Mouse (Mus musculus): ENCODE measurements at regions not wholly inside any gene's neighbourhood (a gene's known extent, or its start where the extent isn't known, plus 50 kb on each side); places are given as distances from the start of the nearest gene placed in this dataset.

GRCm38 (mm10) chr7:125024944-125025343 is 419.5 kb upstream of the Kdm8 start:
- Histone ChIP-seq H3K27ac (ENCODE audit: control insufficient read depth, low read depth, low read length) (no peak overlapping the region), H3K27me3 (ENCODE audit: control insufficient read depth in 1 of 2, insufficient read depth in 2 of 2, low read length in 2 of 2) (no peaks in the 10 kb centered on the region; a peak in 1 of 4 replicates), H3K9me3 (replicated peaks; ENCODE audit: insufficient read depth, low read length) (no peaks in the 10 kb centered on the region), H3K9ac (ENCODE audit: control insufficient read depth, low read depth, low read length, poor library complexity, severe bottlenecking) (no peak overlapping the region), H3K79me2 (ENCODE audit: control insufficient read depth, insufficient read depth, low read length, poor library complexity) (no peaks in the 10 kb centered on the region), H3K36me3 (ENCODE audit: control insufficient read depth in 1 of 2, insufficient read depth in 2 of 2, low read length in 2 of 2) (no peaks in the 10 kb centered on the region), H3K4me1 (ENCODE audit: control insufficient read depth in 1 of 2, insufficient read depth in 2 of 2, low read length in 2 of 2) (no peaks in the 10 kb centered on the region), H3K4me3 (ENCODE audit: control insufficient read depth in 1 of 2, insufficient read depth in 1 of 2, low read depth in 2 of 2, low read length in 2 of 2) (no peak overlapping the region)
- no peak for TF ChIP-seq RCOR1 (IDR thresholded peaks at IDR 0.05; ENCODE audit: low read depth, low read length)
- TF ChIP-seq ZNF384 (IDR thresholded peaks at IDR 0.05; ENCODE audit: low read depth, low read length): no peak
- no peak for TF ChIP-seq CHD1 (IDR thresholded peaks at IDR 0.05; ENCODE audit: low read depth, low read length)
- TF ChIP-seq MAFK (IDR thresholded peaks at IDR 0.05; ENCODE audit: borderline replicate concordance, low read depth, low read length): no peak
- TF ChIP-seq CHD2 (IDR thresholded peaks at IDR 0.05; ENCODE audit: low read length): no peak
- no peak for TF ChIP-seq MEF2A (IDR thresholded peaks at IDR 0.05; ENCODE audit: extremely low read depth, insufficient replicate concordance, low read depth, low read length, poor library complexity, severe bottlenecking)
- no peak for TF ChIP-seq GATA1 (IDR thresholded peaks at IDR 0.05; ENCODE audit: low read depth, low read length)
- TF ChIP-seq RAD21 (IDR thresholded peaks at IDR 0.05; ENCODE audit: low read depth, low read length): no peak
- TF ChIP-seq TCF12 (IDR thresholded peaks at IDR 0.05; ENCODE audit: low read depth, low read length): no peak
- TF ChIP-seq NRF1 (IDR thresholded peaks at IDR 0.05; ENCODE audit: insufficient read depth, low read depth, low read length, poor library complexity, severe bottlenecking): no peak
- TF ChIP-seq CTCF (IDR thresholded peaks at IDR 0.05 in 2 of 3, conservative IDR thresholded peaks at IDR 0.05 in 1 of 3; ENCODE audit: control insufficient read depth in 1 of 3, insufficient read depth in 1 of 3, low read depth in 2 of 3, low read length in 3 of 3, poor library complexity in 1 of 3, severe bottlenecking in 1 of 3): no peak
- no peak for TF ChIP-seq EP300 (IDR thresholded peaks at IDR 0.05; ENCODE audit: low read depth in 1 of 2, low read length in 2 of 2)
- no peak for TF ChIP-seq TAL1 (IDR thresholded peaks at IDR 0.05; ENCODE audit: low read length)
- no peak for DNase-seq (ENCODE audit: low read depth, low spot score)

- no peak for DNase-seq (ENCODE audit: low read depth, low spot score)
- Histone ChIP-seq H3K79me2 (ENCODE audit: control insufficient read depth, insufficient read depth, low read length, poor library complexity) (no peaks in the 10 kb centered on the region), H3K9me3 (replicated peaks; ENCODE audit: insufficient read depth, low read length) (no peaks in the 10 kb centered on the region), H3K9ac (ENCODE audit: control insufficient read depth, low read depth, low read length, poor library complexity, severe bottlenecking) (no peak overlapping the region), H3K36me3 (ENCODE audit: control insufficient read depth in 1 of 2, insufficient read depth in 2 of 2, low read length in 2 of 2) (no peaks in the 10 kb centered on the region), H3K4me3 (ENCODE audit: control insufficient read depth in 1 of 2, insufficient read depth in 1 of 2, low read depth in 2 of 2, low read length in 2 of 2) (no peak overlapping the region), H3K4me1 (ENCODE audit: control insufficient read depth in 1 of 2, insufficient read depth in 2 of 2, low read length in 2 of 2) (no peaks in the 10 kb centered on the region), H3K27ac (ENCODE audit: control insufficient read depth, low read depth, low read length) (no peak overlapping the region), H3K27me3 (ENCODE audit: control insufficient read depth in 1 of 2, insufficient read depth in 2 of 2, low read length in 2 of 2) (no peaks in the 10 kb centered on the region)
- TF ChIP-seq GATA1 (IDR thresholded peaks at IDR 0.05; ENCODE audit: low read depth, low read length): no peak
- no peak for TF ChIP-seq POLR2AphosphoS2 (IDR thresholded peaks at IDR 0.05; ENCODE audit: low read length)
- no peak for TF ChIP-seq HCFC1 (IDR thresholded peaks at IDR 0.05; ENCODE audit: low read depth, low read length)
- TF ChIP-seq CHD2 (IDR thresholded peaks at IDR 0.05; ENCODE audit: low read length): no peak
- no peak for TF ChIP-seq MYB (IDR thresholded peaks at IDR 0.05; ENCODE audit: low read depth, low read length)
- TF ChIP-seq TBP (IDR thresholded peaks at IDR 0.05; ENCODE audit: low read depth, low read length): no peak
- no peak for TF ChIP-seq TAL1 (IDR thresholded peaks at IDR 0.05; ENCODE audit: low read length)
- TF ChIP-seq UBTF (IDR thresholded peaks at IDR 0.05; ENCODE audit: borderline replicate concordance, insufficient read depth, low read depth, low read length): no peak
- TF ChIP-seq ZNF384 (IDR thresholded peaks at IDR 0.05; ENCODE audit: low read depth, low read length): no peak
Observed at GRCm38 (mm10) chr7:125033778-125034177, 410.7 kb upstream of the Kdm8 start.

All from MEL (cell line).